Mouse (Mus musculus) kidney, embryonic 14.5 days (tissue): ENCODE results near the gene Ranbp17. TPM values are rescaled to one million over a fixed set of nuclear protein-coding genes. Genes with fewer than 3 reads are reported as not detected.
A peak's percentile ranks its signal among the peaks of the same experiment; 100 is the strongest.

Experiments
- ATAC-seq: fragments of 200-750 bp; cut with Nextera tagmentation; 2 replicates; pipeline ENCODE4 v1.8.0; 2017; ENCODE audit warnings: moderate number of reproducible peaks, mild to moderate bottlenecking, moderate TSS enrichment, moderate library complexity; ENCODE audit not compliant: low FRiP score, low TSS enrichment
- H3K27ac ChIP-seq: fragments of 300-500 bp; sonication (generic); 2 replicates; pipeline ENCODE4 v1.5.1; 2014; ENCODE audit warnings: low read depth, mild to moderate bottlenecking, low read length, moderate library complexity, mixed read lengths
- H3K27me3 ChIP-seq: fragments of 300-500 bp; sonication (generic); 2 replicates; pipeline ENCODE4 v1.6.1; 2014; ENCODE audit warnings: mild to moderate bottlenecking, low read length; ENCODE audit not compliant: control insufficient read depth, insufficient read depth
- H3K36me3 ChIP-seq: fragments of 300-500 bp; sonication (generic); 2 replicates; pipeline ENCODE4 v1.6.1; 2014; ENCODE audit warnings: low read length, mixed read lengths; ENCODE audit not compliant: control insufficient read depth, insufficient read depth
- H3K4me1 ChIP-seq: fragments of 300-500 bp; sonication (generic); 2 replicates; pipeline ENCODE4 v1.6.1; 2014; ENCODE audit warnings: low read length, mixed read lengths; ENCODE audit not compliant: control insufficient read depth, insufficient read depth
- H3K4me2 ChIP-seq: fragments of 300-500 bp; sonication (generic); replicated peaks from 2 replicates; pipeline ENCODE4 v1.6.1; 2014; ENCODE audit warnings: low read depth, mild to moderate bottlenecking, low read length
- H3K4me3 ChIP-seq: fragments of 300-500 bp; sonication (generic); 2 replicates; pipeline ENCODE4 v1.5.1; 2014; ENCODE audit warnings: mild to moderate bottlenecking, low read length
- H3K9ac ChIP-seq: fragments of 300-500 bp; sonication (generic); 2 replicates; pipeline ENCODE4 v1.6.1; 2014; ENCODE audit warnings: low read depth, mild to moderate bottlenecking, low read length, moderate library complexity
- H3K9me3 ChIP-seq: fragments of 300-500 bp; sonication (generic); 2 replicates; pipeline ENCODE4 v1.6.1; 2016; ENCODE audit warnings: low read length; ENCODE audit not compliant: control insufficient read depth
- WGBS: fragments of 180-500 bp; shearing (Covaris S2); extraction: QIAGEN DNeasy Blood & Tissue Kit; methylation state at CpG from one replicate; pipeline ENCODE4 v1.1.7; 2014; 5-methylcytosine and 5-hydroxymethylcytosine counted together
- polyA plus RNA-seq: library from polyadenylated mRNA; unstranded; fragments of >200 nt; fragmentation: Nextera tagmentation; extraction: Ambion mirVana; gene quantifications from 2 replicates; pipeline ENCODE4 v1.2.1, GENCODE M21; 2014

Ranbp17 gene
- polyA plus RNA-seq, 1 experiment from 2014 or later, result 9.8 TPM

- WGBS, result 21% methylated on average over 22 of the region's 22 CpGs
These were observed 315.0 kb downstream of the Ranbp17 start for GRCm38 (mm10) chr11:33198351-33199116.

GRCm38 (mm10) chr11:33197673-33198072, 315.9 kb downstream of the Ranbp17 start:
- Histone ChIP-seq H3K27me3 (peaks cover 96% of the 10 kb centered on the region), H3K9me3 (peaks cover 7% of the 10 kb centered on the region; the same call in 1 of the 2 replicates)
- 14% methylated on average over 15 of the region's 15 CpGs for WGBS

More at GRCm38 (mm10) chr11:33198351-33199116, 315.0 kb downstream of the Ranbp17 start:
- Histone ChIP-seq H3K27me3 (peaks cover 96% of the 10 kb centered on the region), H3K4me3 (no peak overlapping the region), H3K27ac (no peak overlapping the region), H3K36me3 (no peaks in the 10 kb centered on the region), H3K9me3 (peaks cover 7% of the 10 kb centered on the region; the same call in 1 of the 2 replicates), H3K9ac (no peak overlapping the region), H3K4me1 (peaks cover 31% of the 10 kb centered on the region), H3K4me2 (no peak overlapping the region)
- ATAC-seq, result no peak

GRCm38 (mm10) chr11:33197133-33197514, 316.4 kb downstream of the Ranbp17 start:
- Histone ChIP-seq H3K4me2 (no peak overlapping the region), H3K9ac (no peak overlapping the region)
- 26% methylated on average over 13 of the region's 13 CpGs for WGBS

More at GRCm38 (mm10) chr11:33197673-33198072, 315.9 kb downstream of the Ranbp17 start:
- H3K4me3 ChIP-seq, result no peak overlapping the region
- H3K36me3 ChIP-seq, result no peaks in the 10 kb centered on the region
- H3K27ac ChIP-seq, result no peak overlapping the region
- H3K4me2 ChIP-seq, result no peak overlapping the region
- peaks cover 24% of the 10 kb centered on the region for H3K4me1 ChIP-seq
- H3K9ac ChIP-seq, result no peak overlapping the region
- ATAC-seq, result no peak

GRCm38 (mm10) chr11:33196447-33197132, 317.0 kb downstream of the Ranbp17 start:
- Histone ChIP-seq H3K4me3 (no peak overlapping the region), H3K9me3 (peaks cover 7% of the 10 kb centered on the region; the same call in 1 of the 2 replicates), H3K27ac (no peak overlapping the region), H3K4me2 (no peak overlapping the region), H3K4me1 (peaks cover 18% of the 10 kb centered on the region), H3K27me3 (peaks cover 94% of the 10 kb centered on the region), H3K36me3 (no peaks in the 10 kb centered on the region), H3K9ac (no peak overlapping the region)
- WGBS, result 7% methylated on average over 24 of the region's 24 CpGs
- ATAC-seq, result no peak

More at GRCm38 (mm10) chr11:33197133-33197514, 316.4 kb downstream of the Ranbp17 start:
- no peak for ATAC-seq
- H3K27ac ChIP-seq, result no peak overlapping the region
- no peaks in the 10 kb centered on the region for H3K36me3 ChIP-seq
- no peak overlapping the region for H3K4me3 ChIP-seq
- peaks cover 20% of the 10 kb centered on the region for H3K4me1 ChIP-seq
- H3K27me3 ChIP-seq, result peaks cover 94% of the 10 kb centered on the region
- H3K9me3 ChIP-seq, result peaks cover 7% of the 10 kb centered on the region; the same call in 1 of the 2 replicates

- no peak overlapping the region for H3K27ac ChIP-seq
- no peak for ATAC-seq
- H3K4me1 ChIP-seq, result peaks cover 10% of the 10 kb centered on the region; the same call in 1 of the 2 replicates
- H3K27me3 ChIP-seq, result peaks cover 94% of the 10 kb centered on the region
- 4% methylated on average over 25 of the region's 25 CpGs for WGBS
- no peaks in the 10 kb centered on the region for H3K36me3 ChIP-seq
- H3K9me3 ChIP-seq, result peaks cover 7% of the 10 kb centered on the region; the same call in 1 of the 2 replicates
- H3K9ac ChIP-seq, result no peak overlapping the region
- no peak overlapping the region for H3K4me3 ChIP-seq
- no peak overlapping the region for H3K4me2 ChIP-seq
These were observed 317.8 kb downstream of the Ranbp17 start for GRCm38 (mm10) chr11:33195531-33196446.

DNA sequence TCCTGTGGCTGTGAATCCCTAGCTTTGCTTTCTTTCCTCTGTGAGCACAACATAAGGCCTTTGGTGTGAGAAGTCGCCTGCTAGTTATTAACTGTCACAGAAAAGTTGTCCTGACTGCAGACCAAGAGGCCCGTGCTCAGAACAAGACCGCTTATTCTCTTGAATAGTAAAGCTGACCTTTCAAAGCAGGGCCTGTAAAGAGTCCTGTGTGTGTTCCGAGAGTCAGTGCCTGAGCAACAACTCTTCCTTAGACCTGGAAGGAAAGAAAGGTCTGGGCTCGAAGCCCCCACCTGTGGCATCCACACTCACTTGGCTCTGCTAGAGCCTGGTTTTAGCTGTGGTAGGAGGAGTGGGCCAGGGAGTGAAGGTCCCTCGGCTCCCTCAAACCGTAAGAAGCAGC, 318.5 kb downstream of the Ranbp17 start:
- no peak for ATAC-seq
- Histone ChIP-seq H3K4me1 (0 out of 2 replicates have a peak, but pooled peaks cover 3% of the 10 kb centered on the region), H3K27me3 (peaks cover 91% of the 10 kb centered on the region), H3K4me2 (no peak overlapping the region), H3K27ac (no peak overlapping the region), H3K36me3 (no peaks in the 10 kb centered on the region), H3K9me3 (peaks cover 7% of the 10 kb centered on the region; the same call in 1 of the 2 replicates), H3K4me3 (no peak overlapping the region), H3K9ac (no peak overlapping the region)
- 22% methylated on average over 7 of the region's 7 CpGs for WGBS

DNA sequence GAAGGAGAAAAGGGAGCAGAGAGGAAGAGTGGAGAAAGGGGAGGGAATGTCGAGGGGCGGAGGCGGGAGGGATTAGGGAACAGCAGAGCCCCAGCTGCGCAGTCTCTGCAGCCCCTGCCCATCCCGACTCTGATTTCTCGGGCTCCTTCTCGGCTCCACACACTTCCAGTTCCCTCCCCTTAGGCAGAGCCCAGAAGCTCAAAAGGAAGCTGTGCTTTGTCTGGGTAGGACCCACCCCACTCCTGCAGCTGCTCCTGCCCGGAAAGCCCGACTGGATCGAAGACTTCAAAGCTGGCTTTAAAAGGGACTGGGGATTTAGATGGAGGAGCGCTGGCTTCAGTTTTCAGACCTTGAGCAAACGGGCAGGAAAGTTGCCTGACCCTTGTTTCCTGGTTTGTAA, 319.9 kb downstream of the Ranbp17 start:
- Histone ChIP-seq H3K9me3 (peaks cover 7% of the 10 kb centered on the region; the same call in 1 of the 2 replicates), H3K9ac (no peak overlapping the region), H3K36me3 (no peaks in the 10 kb centered on the region), H3K27me3 (peaks cover 78% of the 10 kb centered on the region), H3K27ac (no peak overlapping the region), H3K4me3 (no peak overlapping the region), H3K4me1 (no peaks in the 10 kb centered on the region), H3K4me2 (no peak overlapping the region)
- ATAC-seq, result 0 out of 2 replicates have a peak, but pooled peaks have one; percentile 49
- WGBS, result 2% methylated on average over 12 of the region's 12 CpGs

DNA sequence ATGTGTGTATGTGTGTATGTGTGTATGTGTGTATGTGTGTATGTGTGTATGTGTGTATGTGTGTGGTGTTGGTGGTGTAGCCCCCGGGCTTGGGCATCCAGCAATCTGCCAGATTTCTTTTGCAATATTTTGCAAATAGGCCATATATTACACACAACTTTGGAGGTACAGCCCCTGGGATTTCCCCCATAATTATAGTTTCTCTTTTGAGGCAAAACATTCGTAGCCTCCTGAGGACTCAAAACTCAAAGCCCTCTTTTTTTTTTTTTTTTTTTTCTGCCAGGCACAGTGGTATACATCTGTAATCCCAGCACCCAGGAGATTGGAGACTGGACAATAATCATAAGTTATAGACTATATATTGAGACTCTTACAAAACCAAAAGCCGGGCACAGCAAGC, 331.7 kb downstream of the Ranbp17 start:
- no peaks in the 10 kb centered on the region for H3K36me3 ChIP-seq
- H3K4me1 ChIP-seq, result 0 out of 2 replicates have a peak, but pooled peaks cover 6% of the 10 kb centered on the region
- H3K4me3 ChIP-seq, result no peak overlapping the region
- no peak overlapping the region for H3K9ac ChIP-seq
- H3K9me3 ChIP-seq, result no peaks in the 10 kb centered on the region
- peaks cover 21% of the 10 kb centered on the region for H3K27me3 ChIP-seq
- 87% methylated on average over 3 of the region's 3 CpGs for WGBS
- H3K27ac ChIP-seq, result no peak overlapping the region
- H3K4me2 ChIP-seq, result no peak overlapping the region
- no peak for ATAC-seq
